Mouse (Mus musculus) megakaryocyte, embryonic 14.5 days (primary cell): ENCODE data around the gene Pde2a.

Source experiments
- FLI1 ChIP-seq: IDR thresholded peaks from 2 replicates; pipeline ENCODE4 v1.6.1; 2012; ENCODE audit warnings: low read length, inconsistent platforms, mixed read lengths
- GATA1 ChIP-seq: IDR thresholded peaks from 3 replicates; pipeline ENCODE4 v1.6.1; 2012; ENCODE audit warnings: mixed read lengths, low read length, inconsistent platforms, borderline replicate concordance

GRCm38 (mm10) chr7:101523205-101523604 lies 101.7 kb downstream of the Pde2a start:
- TF ChIP-seq GATA1, result no peak
- no peak for TF ChIP-seq FLI1
